Mouse (Mus musculus): ENCODE measurements around the gene Ndufs4.
A peak's percentile ranks its signal among the peaks of the same experiment; 100 is the strongest.

The Ndufs4 gene

GRCm38 (mm10) chr13:114388211-114388965 is at the start of gene Ndufs4:
Gene Ndufs4, minus strand, starts transcription at chr13:114388258.
- no peak for DNase-seq (ENCODE audit: low read depth in 1 of 2, low spot score in 2 of 2)

DNA sequence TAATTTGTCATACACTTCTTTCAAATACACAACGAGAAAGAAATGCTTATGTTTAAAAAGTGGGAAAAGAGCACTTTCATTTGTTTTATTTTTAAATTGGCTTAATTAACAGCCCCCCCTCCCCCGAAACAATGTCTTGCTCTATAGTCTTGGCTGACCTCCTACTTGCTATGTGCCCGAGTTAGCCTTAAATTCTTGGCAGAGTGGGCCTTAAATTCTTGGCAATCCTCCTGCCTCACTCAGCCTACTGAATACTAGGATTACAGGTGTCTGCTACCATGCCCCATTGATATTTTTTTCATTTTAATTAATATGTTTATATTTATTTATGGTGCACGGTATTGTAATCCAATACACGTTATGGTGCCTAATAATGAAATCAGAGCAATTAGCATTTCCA is 44.4 kb upstream of the Ndufs4 start:
- DNase-seq (ENCODE audit: low read depth in 1 of 2, low spot score in 2 of 2) = no peak

DNA sequence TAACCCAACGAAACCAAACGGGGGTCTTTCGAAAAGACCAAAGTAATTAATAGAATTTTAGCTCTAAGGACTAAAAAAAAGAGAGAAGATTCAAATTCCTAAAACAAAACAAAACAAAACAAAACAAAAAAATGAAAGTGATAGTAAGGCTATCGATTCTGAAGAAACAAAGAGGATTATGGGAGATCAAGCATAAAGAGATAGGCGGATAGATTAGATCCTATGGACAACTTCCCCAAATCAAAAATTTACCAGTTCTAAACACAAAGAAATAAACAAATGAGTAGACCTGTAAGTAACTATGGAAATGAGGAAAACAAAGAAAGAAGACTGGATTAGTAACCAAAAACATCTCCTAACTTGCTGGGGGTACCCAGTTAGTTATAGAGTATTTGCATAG is 37.2 kb upstream of the Ndufs4 start:
- DNase-seq (ENCODE audit: low read depth in 1 of 2, low spot score in 2 of 2) = no peak

DNA sequence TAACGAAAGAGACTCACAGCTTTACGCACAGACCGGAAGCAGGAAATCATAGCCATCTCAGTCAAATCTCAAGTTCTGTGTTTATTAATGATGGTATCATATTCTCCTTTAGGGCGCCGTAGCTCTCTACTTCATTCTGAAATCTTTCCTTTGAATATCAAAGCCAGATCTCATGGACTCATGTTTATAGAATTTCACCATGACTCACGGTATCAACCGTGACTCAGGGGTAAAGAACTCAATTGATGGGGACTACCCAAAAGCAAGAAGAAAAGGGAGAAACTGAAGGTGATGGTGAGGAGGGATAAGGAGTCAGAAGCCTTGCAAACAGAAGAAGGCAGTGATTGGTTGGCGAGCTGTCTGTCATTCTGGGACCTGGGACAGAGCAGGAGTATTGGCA is 32.2 kb upstream of the Ndufs4 start:
- no peak for DNase-seq (ENCODE audit: low read depth in 1 of 2, low spot score in 2 of 2)

DNA sequence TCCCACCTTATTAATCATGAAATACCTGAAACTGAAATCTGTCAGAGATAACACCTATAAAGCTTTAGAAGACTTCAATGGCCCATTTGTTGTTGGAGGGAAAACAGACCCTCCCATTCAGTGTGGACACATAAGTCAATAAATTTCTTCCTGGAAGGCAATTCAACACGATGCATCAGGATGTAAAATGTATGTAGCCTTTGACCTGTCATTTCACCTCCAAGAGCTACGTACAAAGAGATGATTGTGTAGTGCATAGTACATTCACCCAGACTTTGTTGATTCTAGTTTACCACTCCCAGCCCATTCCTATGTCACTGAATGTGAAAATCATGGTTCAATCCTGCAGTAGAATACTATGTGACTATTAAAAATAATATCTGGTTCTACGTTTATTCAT is 31.3 kb upstream of the Ndufs4 start:
- DNase-seq (ENCODE audit: low read depth in 1 of 2, low spot score in 2 of 2) = no peak

DNA sequence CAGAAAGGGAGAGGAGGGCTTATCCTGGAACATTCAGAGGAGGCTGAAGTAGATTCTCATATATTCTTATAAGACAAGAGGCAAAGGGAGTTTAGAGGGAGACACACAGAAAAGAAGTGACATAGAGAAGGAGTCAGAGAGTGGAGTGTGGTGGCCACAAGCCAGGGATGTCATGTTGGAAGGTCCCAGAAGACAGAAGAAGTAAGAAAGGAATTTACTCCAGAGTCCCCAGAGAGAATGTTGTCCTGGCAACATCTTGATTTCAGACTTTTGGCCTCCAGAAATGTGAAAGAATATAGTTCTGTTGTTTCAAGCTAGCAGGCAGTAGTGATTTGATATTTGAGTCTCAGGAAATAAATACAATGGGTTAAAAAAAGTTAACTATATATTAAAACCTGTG is 24.3 kb upstream of the Ndufs4 start:
- DNase-seq (ENCODE audit: low read depth in 1 of 2, low spot score in 2 of 2) = no peak

DNA sequence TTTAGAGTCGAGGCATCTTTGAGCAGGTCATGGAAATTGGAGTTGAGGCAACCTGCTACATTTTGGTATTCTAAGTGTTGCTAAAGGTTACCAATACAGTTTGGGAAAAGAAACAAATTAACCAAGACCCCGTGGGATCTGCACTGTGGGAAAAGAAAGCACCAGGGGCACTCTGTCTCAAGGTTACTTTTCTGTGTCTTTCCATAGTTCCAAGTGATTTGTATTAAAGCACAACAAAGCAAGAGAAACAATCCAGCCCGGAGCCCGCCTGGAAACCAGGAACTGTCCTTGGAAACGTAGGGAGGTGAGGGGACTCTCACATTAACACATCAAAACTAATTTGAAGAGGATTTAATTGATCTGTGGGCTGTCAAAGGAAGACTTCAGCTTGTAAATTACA is 18.8 kb upstream of the Ndufs4 start:
- DNase-seq (ENCODE audit: low read depth in 1 of 2, low spot score in 2 of 2) = no peak

- no peak for DNase-seq (ENCODE audit: low read depth in 1 of 2, low spot score in 2 of 2)
These were observed 18.4 kb upstream of the Ndufs4 start for GRCm38 (mm10) chr13:114406424-114406823.

DNA sequence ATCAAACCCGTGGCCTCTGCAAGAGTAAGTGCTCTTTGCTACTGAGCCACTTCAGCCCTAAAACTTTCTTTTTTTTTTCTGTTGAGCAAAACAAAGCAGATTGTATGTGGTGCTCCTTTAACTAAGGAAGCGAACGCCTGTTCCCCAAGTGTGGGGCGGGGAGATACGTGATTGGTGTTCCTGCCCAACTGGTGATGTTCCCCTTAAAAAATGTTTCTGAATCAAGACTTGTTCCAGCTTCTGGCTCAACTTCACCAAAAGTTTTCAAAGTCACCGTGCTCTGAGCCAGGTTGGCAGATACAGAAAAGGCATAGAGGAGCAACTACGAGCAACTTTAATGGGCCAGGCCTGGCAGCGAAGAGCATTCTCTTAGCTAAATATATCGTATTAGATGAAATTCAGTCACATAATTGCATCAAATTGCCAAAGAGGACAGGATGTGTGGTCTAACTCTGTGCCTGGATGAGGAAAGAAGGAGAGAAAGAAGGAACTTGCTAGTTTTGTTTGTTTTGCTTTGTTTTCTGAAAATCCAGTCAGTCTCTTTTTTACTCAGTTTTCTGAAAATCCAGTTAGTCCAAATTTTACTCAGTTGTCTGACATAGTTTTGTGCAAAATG is 17.1 kb upstream of the Ndufs4 start:
- no peak for DNase-seq (ENCODE audit: low read depth in 1 of 2, low spot score in 2 of 2)

GRCm38 (mm10) chr13:114398906-114399305 is 10.8 kb upstream of the Ndufs4 start:
- no peak for DNase-seq (ENCODE audit: low read depth in 1 of 2, low spot score in 2 of 2)

- DNase-seq (ENCODE audit: low read depth in 1 of 2, low spot score in 2 of 2) = no peak
These were observed 9.2 kb upstream of the Ndufs4 start for GRCm38 (mm10) chr13:114397281-114397680.

GRCm38 (mm10) chr13:114396863-114397262 is 8.8 kb upstream of the Ndufs4 start:
- DNase-seq (ENCODE audit: low read depth in 1 of 2, low spot score in 2 of 2) = no peak

GRCm38 (mm10) chr13:114394784-114395183 is 6.7 kb upstream of the Ndufs4 start:
- DNase-seq (ENCODE audit: low read depth in 1 of 2, low spot score in 2 of 2) = no peak

DNA sequence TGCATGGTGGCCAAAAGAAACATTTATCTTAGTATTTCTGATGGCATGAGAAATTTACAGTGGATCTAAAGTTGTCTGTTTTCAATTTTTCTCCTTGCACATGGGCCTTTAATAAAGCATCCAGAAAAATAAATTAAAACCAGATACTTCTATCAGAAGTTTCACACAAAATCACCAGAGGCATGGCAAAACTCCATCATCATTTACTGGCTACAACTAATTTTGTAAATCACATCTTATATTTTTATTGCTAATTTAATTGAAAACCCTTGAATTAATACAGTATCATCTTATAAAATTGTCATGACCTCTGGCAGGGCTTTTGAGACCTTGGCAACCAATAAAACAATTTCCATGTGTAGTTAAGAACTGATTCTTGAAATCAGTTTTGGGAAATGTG is 4.4 kb upstream of the Ndufs4 start:
- DNase-seq (ENCODE audit: low read depth in 1 of 2, low spot score in 2 of 2) = no peak

- DNase-seq (ENCODE audit: low read depth in 1 of 2, low spot score in 2 of 2) = peak; percentile 47 to 71
These were observed 412 bp downstream of the Ndufs4 start for GRCm38 (mm10) chr13:114387521-114388171.

DNA sequence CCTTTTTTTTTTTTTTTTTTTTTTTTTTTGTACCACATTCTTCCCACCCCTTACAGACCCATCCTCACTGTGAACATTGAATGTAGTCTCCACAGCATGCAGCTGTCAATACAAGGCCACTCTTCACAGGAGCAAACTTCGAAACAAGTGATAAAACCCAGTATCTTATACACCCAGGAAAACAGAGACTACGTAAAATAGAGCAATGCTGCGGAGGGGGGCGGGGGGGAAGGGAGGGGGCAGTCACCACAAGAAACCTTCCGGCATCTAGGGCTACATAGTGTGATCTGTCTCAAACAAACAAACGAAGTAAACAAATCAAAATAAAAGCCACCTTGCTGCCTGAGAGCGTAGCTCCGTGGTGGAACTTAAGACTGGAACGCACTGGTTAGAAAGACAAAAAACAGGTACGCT is 977 bp downstream of the Ndufs4 start:
- no peak for DNase-seq (ENCODE audit: low read depth in 1 of 2, low spot score in 2 of 2)

DNA sequence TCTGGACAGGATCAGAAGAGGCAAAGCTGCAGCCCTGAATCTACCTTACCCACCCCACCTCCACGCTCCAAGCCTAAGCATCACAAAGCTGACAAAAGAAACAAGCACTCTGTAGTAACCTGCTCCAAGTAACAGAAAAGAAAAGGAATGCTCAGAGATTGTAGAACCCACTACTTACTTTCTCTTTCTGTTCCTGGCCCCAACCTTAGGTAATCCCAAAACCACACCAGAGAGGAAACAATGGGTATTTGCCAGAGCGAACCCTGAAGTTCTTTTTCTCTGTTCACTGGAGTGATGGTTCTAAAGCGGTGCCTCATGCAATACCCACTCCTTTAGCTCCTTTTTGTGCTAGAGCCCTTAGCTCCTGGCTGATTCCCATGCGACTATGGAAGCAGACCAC is 11.5 kb downstream of the Ndufs4 start:
- DNase-seq (ENCODE audit: low read depth in 1 of 2, low spot score in 2 of 2) = no peak

DNA sequence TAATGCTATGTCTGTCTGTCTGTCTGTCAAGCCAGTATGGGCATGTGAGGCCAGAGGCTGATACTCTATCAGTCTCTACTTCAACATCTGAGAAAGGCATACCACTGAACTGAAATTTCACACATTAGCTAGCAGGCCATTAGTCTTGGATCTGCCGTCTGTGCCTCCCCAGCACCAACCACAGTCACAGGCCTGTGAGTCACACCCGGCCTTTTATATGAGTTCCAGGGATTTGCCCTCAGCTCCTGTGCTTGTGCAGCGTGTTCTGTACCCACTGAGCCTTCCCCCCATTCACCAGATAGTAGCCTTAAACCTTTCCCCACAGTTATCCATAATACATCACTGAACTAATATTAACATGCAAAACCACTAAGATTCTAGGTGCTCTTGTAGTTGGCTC is 26.0 kb downstream of the Ndufs4 start:
- DNase-seq (ENCODE audit: low read depth in 1 of 2, low spot score in 2 of 2) = no peak

GRCm38 (mm10) chr13:114351321-114351946 is 36.6 kb downstream of the Ndufs4 start:
- no peak for DNase-seq (ENCODE audit: low read depth in 1 of 2, low spot score in 2 of 2)

DNA sequence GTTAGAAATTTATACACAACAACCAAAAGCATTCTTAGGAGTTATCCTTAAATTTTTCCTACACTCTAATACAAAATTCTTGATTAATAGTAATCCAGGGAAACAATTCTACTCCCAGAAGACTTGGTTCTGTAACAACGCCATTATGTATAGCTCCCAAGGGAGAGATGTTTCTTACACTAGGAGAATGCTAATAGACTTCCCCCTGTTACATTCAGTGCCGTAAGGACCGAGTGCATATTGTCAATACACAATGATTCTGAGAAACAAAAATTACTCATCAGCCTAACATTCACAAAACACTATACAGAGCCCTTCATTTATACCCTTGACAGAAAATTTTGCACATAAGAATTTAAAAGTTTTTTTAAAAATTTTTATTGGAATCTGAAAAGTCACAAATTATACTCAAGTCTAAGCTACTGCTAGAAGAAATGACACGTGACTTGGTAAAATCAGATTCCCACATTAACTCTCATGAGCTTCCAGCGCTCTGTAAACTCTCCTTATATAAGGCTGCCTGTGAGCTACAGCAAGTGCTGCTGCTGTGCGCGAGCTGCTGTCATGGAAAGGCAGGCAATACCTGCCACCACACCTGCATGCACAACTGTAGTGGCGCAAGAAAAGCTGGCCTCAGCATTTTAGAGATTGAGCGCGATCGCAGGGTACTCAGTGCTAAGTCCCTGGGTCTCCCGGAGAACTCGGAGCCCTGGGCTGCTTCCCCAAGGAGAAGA is 42.9 kb downstream of the Ndufs4 start:
- no peak for DNase-seq (ENCODE audit: low read depth in 1 of 2, low spot score in 2 of 2)

DNA sequence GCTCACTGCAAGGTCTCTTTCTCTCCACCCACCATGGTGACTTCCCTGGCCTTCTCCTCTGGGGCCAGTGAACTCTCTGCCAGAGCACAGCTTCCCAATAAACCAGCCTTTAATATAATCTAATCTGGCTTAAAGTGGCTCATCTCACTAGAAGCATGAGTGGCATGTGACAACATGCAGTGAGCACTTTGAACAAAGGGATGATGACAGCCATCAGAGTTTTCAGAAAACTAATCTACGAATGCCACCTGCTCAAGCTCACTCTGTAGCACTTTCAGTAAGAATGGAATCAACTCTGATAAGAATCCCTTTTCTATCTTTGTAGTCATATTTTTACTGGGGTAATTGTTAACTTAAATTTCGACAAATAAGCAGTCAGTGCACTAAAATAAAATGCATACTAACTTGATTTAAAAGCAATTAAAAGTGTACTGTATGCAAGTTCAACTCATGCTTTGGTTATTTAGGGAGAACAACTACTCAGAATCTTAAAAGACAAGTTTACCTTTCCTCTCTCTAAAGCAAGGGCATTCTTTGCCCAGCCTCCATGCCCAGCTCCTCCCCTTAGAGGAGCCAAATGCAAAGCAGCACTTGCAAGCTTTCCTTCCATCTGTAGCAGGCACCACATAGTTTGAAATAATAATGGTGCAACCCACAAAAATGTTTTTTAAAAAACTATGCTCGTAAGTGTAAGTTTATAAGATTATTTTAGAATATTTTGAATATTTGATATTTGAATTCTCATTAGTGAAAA is 43.7 kb downstream of the Ndufs4 start:
- no peak for DNase-seq (ENCODE audit: low read depth in 1 of 2, low spot score in 2 of 2)
